ENCODE assay signal across 22 mouse cellular contexts in genomic region chr1:188410547-188410946, GRCm38 (mm10).
"Had no signal": no experiment of that assay in that cellular context is flagged by ENCODE, and none has a peak within 500 bp of the region (broad histone marks: within the 10 kb centered on the region; RNA-seq: fewer than 3 reads in every experiment).

No protein-coding gene starts in this region.

- DNase-seq: heart, postnatal 10 days; heart, postnatal 14 days; heart, postnatal 36 days; heart, postnatal 4 days; kidney, adult 11 months; kidney, adult 18-20 months; kidney, adult 2 months; kidney, adult 8-10 months; kidney, adult 9 months; kidney, postnatal 10 days; kidney, postnatal 14 days; kidney, postnatal 25 days; kidney, postnatal 36 days; kidney, postnatal 4 days; layer of hippocampus, adult 9-11 months; layer of hippocampus, postnatal 36 days had no signal

- ATAC-seq: hindbrain, embryonic 16.5 days; hindbrain, postnatal 0 days; inflammation-experienced regulatory T-cells, adult 6 months; intestine, embryonic 15.5 days; intestine, embryonic 16.5 days; intestine, postnatal 0 days had no signal
